Mouse (Mus musculus) heart, embryonic 11.5 days (tissue): ENCODE results near the gene Dram1. TPM values are rescaled to one million over a fixed set of nuclear protein-coding genes. Genes with fewer than 3 reads are reported as not detected.

Source experiments
- ATAC-seq: fragments of 200-750 bp; cut with Nextera tagmentation; replicated peaks from 2 replicates; pipeline ENCODE4 v1.8.0; 2017; ENCODE audit warnings: moderate library complexity; ENCODE audit not compliant: insufficient number of reproducible peaks, low FRiP score, low TSS enrichment
- H3K27ac ChIP-seq: fragments of 300-500 bp; sonication (generic); 2 replicates; pipeline ENCODE4 v1.5.1; 2014; ENCODE audit warnings: mild to moderate bottlenecking, low read depth, low read length
- H3K27me3 ChIP-seq: fragments of 300-500 bp; sonication (generic); 2 replicates; pipeline ENCODE4 v1.6.1; 2014; ENCODE audit warnings: mild to moderate bottlenecking, low read length, mixed read lengths; ENCODE audit not compliant: control insufficient read depth, insufficient read depth
- H3K36me3 ChIP-seq: fragments of 300-500 bp; sonication (generic); 2 replicates; pipeline ENCODE4 v1.6.1; 2014; ENCODE audit warnings: mild to moderate bottlenecking, low read length, moderate library complexity, mixed read lengths; ENCODE audit not compliant: control insufficient read depth, insufficient read depth
- H3K4me1 ChIP-seq: fragments of 300-500 bp; sonication (generic); 2 replicates; pipeline ENCODE4 v1.6.1; 2014; ENCODE audit warnings: low read length; ENCODE audit not compliant: control insufficient read depth, insufficient read depth
- H3K4me2 ChIP-seq: fragments of 300-500 bp; sonication (generic); 2 replicates; pipeline ENCODE4 v1.6.1; 2014; ENCODE audit warnings: mild to moderate bottlenecking, moderate library complexity
- H3K4me3 ChIP-seq: fragments of 300-500 bp; sonication (generic); 2 replicates; pipeline ENCODE4 v1.5.1; 2014; ENCODE audit warnings: low read depth, low read length
- H3K9ac ChIP-seq: fragments of 300-500 bp; sonication (generic); 2 replicates; pipeline ENCODE4 v1.6.1; 2014; ENCODE audit warnings: mild to moderate bottlenecking, low read depth, low read length, moderate library complexity
- H3K9me3 ChIP-seq: fragments of 300-500 bp; sonication (generic); replicated peaks from 2 replicates; pipeline ENCODE4 v1.6.1; 2016; ENCODE audit warnings: low read length; ENCODE audit not compliant: control insufficient read depth
- WGBS: fragments of 180-500 bp; shearing (Covaris S2); extraction: QIAGEN DNeasy Blood & Tissue Kit; methylation state at CpG from one replicate; pipeline ENCODE4 v1.1.7; 2014; ENCODE audit not compliant: insufficient replicate concordance; 5-methylcytosine and 5-hydroxymethylcytosine counted together
- polyA plus RNA-seq: library from polyadenylated mRNA; unstranded; fragments of >200 nt; fragmentation: Nextera tagmentation; extraction: Ambion mirVana; gene quantifications from 2 replicates; pipeline ENCODE4 v1.2.1, GENCODE M21; 2014

The Dram1 gene
- polyA plus RNA-seq, 1 experiment from 2014 or later, result 0.39 TPM

DNA sequence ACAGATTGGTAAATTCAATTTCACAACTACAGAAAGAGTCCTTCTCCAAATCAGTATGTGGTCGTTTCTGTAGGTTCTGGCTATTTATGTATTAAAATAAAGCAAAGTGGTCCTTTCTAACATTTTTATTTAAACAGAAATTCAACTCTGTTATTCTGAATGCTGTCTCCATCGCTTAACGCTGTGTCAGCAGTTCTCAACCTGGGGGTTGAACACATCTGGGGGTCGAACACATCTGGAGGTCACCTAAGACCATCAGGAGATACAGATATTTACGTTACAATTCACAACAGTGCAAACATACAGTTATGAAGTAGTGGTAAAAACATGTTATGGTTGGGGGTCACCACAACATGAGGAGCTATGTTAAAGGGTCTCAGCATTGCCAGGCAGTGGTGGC is 104.8 kb downstream of the Dram1 start:
- no peaks in the 10 kb centered on the region for H3K27me3 ChIP-seq
- H3K9me3 ChIP-seq, result no peaks in the 10 kb centered on the region
- H3K4me2 ChIP-seq, result no peak overlapping the region
- H3K4me3 ChIP-seq, result no peak overlapping the region
- no peak overlapping the region for H3K9ac ChIP-seq
- no peak overlapping the region for H3K27ac ChIP-seq
- 86% methylated on average over 5 of the region's 5 CpGs for WGBS
- ATAC-seq, result no peak
- no peaks in the 10 kb centered on the region for H3K36me3 ChIP-seq
- no peaks in the 10 kb centered on the region for H3K4me1 ChIP-seq

Other genes with a start within 250 kb of the Dram1 start
- 14.8 and 15.1 TPM in 2 replicates for gene Parpbp, start 232.1 kb downstream of the Dram1 start, polyA plus RNA-seq
- 44.2 and 46.7 TPM in 2 replicates for gene Nup37, start 232.1 kb downstream of the Dram1 start, polyA plus RNA-seq
- 49.3 and 53.4 TPM in 2 replicates for gene Washc3, start 178.0 kb downstream of the Dram1 start, polyA plus RNA-seq
- gene Gnptab, start 52 bp upstream of the Dram1 start, polyA plus RNA-seq, result 8.3 and 8.9 TPM in 2 replicates
- gene Sycp3, start 80.5 kb upstream of the Dram1 start, polyA plus RNA-seq, result 0.29 and 0.44 TPM in 2 replicates
- 29.9 and 34.3 TPM in 2 replicates for gene Chpt1, start 125.0 kb upstream of the Dram1 start, polyA plus RNA-seq
- gene Mybpc1, start 226.1 kb upstream of the Dram1 start, polyA plus RNA-seq, result 6.6 and 9.3 TPM in 2 replicates